Mouse (Mus musculus) midbrain, embryonic 10.5 days (tissue): ENCODE measurements at regions not wholly inside any gene's neighbourhood (a gene's known extent, or its start where the extent isn't known, plus 50 kb on each side); places are given as distances from the start of the nearest gene placed in this dataset.

Experiments used
- DNase-seq: peaks from one replicate; pipeline ENCODE4 v3.0.0-alpha.2; 2017; ENCODE audit warnings: low spot score
- H3K27ac ChIP-seq: fragments of 300-500 bp; sonication (generic); replicated peaks from 2 replicates; pipeline ENCODE4 v1.5.1; 2016; ENCODE audit warnings: mild to moderate bottlenecking
- H3K27me3 ChIP-seq: fragments of 300-500 bp; sonication (generic); 2 replicates; pipeline ENCODE4 v1.6.1; 2016; ENCODE audit warnings: low read depth, mild to moderate bottlenecking; ENCODE audit not compliant: poor library complexity, severe bottlenecking
- H3K36me3 ChIP-seq: fragments of 300-500 bp; sonication (generic); 2 replicates; pipeline ENCODE4 v1.6.1; 2016; ENCODE audit warnings: mild to moderate bottlenecking, moderate library complexity
- H3K4me1 ChIP-seq: fragments of 300-500 bp; sonication (generic); 2 replicates; pipeline ENCODE4 v1.6.1; 2016
- H3K4me3 ChIP-seq: fragments of 300-500 bp; sonication (generic); 2 replicates; pipeline ENCODE4 v1.5.1; 2016; ENCODE audit warnings: mild to moderate bottlenecking, moderate library complexity
- H3K9me3 ChIP-seq: fragments of 300-500 bp; sonication (generic); replicated peaks from 2 replicates; pipeline ENCODE4 v1.6.1; 2016; ENCODE audit warnings: mild to moderate bottlenecking
- WGBS: fragments of 180-500 bp; shearing (Covaris S2); methylation state at CpG from one replicate; pipeline ENCODE4 v1.1.7; 2016; 5-methylcytosine and 5-hydroxymethylcytosine counted together

DNA sequence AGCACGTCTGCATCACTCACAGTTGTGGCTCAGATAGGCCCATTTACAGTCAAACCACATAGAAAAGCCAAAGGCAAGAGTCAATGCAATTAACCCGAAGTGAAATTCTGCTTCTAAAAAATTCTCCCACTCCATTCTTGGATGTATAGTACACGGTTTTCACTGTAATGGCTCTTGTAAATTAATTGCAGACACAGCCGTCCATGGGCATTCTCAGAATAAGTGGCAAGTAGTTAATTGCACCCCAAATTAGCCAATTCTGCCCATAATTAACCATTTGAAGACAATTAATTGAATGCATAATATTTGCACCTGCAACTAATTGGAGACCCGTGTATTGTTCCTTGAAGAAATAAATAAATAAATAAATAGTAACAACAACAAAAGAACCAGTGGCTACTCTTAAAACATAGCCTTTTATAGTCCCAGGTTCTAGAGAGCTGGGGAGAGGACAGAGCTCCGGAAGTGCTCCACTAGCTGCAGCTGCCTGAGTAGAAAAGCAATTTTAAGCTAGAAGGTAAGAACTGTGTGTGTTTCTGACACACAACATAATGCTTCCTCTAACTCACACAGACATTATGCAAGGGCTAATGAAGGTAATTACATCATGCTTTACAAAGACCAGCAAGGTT, 266.2 kb downstream of the Sox11 start:
- WGBS: 90% methylated on average over 6 of the region's 6 CpGs
- no peaks in the 10 kb centered on the region for H3K36me3 ChIP-seq
- no peaks in the 10 kb centered on the region for H3K27me3 ChIP-seq
- H3K4me3 ChIP-seq: no peak overlapping the region
- peaks cover 13% of the 10 kb centered on the region for H3K4me1 ChIP-seq
- H3K27ac ChIP-seq: no peak overlapping the region
- H3K9me3 ChIP-seq: no peaks in the 10 kb centered on the region
- DNase-seq: no peak

DNA sequence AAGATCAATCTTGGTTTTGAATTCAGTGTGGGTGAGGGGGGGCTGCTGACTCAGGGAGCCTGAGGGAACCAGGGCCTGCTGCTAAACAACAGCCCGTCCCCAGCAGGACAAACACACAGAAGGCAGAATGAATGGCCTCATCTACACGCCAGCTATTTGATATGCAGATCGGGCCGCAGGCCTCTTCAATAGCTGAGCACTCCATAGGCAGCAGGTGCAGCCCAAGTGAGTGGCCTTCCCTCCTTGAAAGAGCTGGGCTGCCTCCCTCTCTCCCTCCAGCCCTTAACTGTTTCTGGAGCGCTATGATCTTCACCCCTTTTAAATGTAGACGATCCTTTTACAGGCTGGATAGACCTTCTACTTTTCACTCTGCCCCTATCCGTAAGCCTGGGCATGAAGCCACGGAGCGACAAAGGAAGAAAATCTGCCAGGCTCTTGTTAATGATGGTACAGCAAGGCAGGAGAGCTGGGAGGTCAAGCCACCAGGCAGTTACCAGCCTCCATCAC, 277.3 kb downstream of the Sox11 start:
- Histone ChIP-seq H3K27me3 (no peaks in the 10 kb centered on the region), H3K36me3 (no peaks in the 10 kb centered on the region), H3K4me1 (peaks cover 74% of the 10 kb centered on the region), H3K9me3 (no peaks in the 10 kb centered on the region), H3K27ac (peak overlapping the region; percentile 96), H3K4me3 (peak overlapping the region; percentile 44)
- peak; percentile 79 for DNase-seq
- 7% methylated on average over 9 of the region's 9 CpGs for WGBS

DNA sequence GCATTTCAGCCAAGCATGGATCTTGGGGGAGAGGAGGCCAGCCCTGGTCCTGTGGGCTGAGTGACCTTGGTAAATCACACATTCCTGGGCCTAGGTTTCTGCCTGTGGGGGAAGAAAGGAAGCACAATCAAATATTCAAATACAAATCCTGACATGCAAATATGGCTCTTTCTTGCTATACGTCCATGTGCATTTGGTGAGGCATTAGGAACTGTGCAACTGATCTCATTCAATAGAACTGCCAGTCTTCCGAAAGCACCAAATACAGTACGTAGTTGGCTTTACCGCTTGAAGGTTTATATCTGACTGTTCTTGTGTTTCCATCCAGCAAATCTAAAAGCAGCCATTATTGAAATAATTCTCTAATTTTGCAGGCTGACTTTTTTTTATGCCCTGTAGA, 278.9 kb downstream of the Sox11 start:
- H3K4me3 ChIP-seq: 0 out of 2 replicates have a peak overlapping the region, but pooled peaks have one; percentile 1
- H3K27ac ChIP-seq: peak overlapping the region; percentile 96
- peaks cover 88% of the 10 kb centered on the region for H3K4me1 ChIP-seq
- no peak for DNase-seq
- no peaks in the 10 kb centered on the region for H3K36me3 ChIP-seq
- 63% methylated on average over 4 of the region's 4 CpGs for WGBS
- H3K9me3 ChIP-seq: no peaks in the 10 kb centered on the region
- no peaks in the 10 kb centered on the region for H3K27me3 ChIP-seq

DNA sequence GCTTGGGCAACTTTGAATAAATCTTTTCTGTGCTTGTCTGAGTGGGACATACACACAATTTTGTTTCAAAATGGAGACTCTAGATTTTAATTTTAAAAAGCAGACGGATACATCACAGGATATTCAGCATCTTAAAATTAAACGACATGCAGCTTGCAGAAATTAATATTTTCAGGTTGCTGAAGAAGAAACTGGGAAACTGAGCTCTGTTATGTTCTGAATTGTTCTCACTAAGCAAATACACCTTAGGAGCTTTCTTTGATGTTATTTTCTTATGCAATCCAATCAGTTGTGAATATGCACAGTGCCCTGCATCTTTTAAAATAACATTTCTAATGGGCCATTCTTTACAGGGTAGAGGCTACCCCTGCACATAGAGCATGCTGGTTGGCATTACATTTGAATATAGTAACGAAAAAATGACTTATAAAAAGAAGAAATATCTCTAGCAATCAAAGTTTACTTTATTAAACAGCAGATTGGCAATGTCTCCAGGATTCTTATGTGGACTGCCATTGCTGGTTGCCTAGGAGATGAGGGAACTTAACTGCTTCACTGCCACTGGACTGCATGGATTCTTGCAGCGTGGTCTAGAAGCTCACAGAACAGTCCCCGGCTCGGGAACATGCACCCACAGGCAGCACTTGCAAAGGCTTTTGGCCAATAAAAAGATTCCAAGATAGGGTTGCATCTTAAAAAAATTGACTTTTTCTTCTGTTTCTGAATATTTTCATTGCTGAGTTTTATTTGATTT, 279.7 kb downstream of the Sox11 start:
- H3K4me3 ChIP-seq: peak overlapping the region; percentile 55
- 23% methylated on average over 6 of the region's 6 CpGs for WGBS
- H3K36me3 ChIP-seq: no peaks in the 10 kb centered on the region
- no peaks in the 10 kb centered on the region for H3K9me3 ChIP-seq
- H3K27me3 ChIP-seq: no peaks in the 10 kb centered on the region
- H3K27ac ChIP-seq: peak overlapping the region; percentile 96
- H3K4me1 ChIP-seq: peaks cover 96% of the 10 kb centered on the region
- DNase-seq: peak; percentile 65

DNA sequence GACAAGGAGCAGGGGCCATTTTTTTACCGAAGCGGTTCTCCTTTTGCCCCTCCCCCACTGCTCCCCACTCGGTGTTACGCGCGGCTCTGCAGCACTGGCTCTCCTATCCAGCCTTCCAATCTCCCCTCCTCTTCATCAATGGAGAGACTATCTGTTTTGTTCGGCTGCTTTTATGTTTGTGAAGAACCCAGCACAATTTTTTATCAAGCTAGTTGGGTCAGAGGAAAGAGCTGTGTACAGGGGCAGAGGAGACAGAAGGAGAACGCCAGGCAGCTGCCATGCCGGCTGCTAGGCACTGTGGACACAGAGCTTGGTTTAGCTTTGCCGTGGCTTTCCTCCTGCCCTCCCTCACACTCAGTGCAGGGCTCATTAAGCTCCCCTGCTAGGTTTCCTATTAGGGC, 280.3 kb downstream of the Sox11 start:
- no peaks in the 10 kb centered on the region for H3K36me3 ChIP-seq
- no peaks in the 10 kb centered on the region for H3K9me3 ChIP-seq
- H3K27ac ChIP-seq: peak overlapping the region; percentile 96
- H3K4me1 ChIP-seq: peaks cover 97% of the 10 kb centered on the region
- WGBS: 0% methylated on average over 10 of the region's 10 CpGs
- peak; percentile 78 for DNase-seq
- no peaks in the 10 kb centered on the region for H3K27me3 ChIP-seq
- H3K4me3 ChIP-seq: peak overlapping the region; percentile 55

DNA sequence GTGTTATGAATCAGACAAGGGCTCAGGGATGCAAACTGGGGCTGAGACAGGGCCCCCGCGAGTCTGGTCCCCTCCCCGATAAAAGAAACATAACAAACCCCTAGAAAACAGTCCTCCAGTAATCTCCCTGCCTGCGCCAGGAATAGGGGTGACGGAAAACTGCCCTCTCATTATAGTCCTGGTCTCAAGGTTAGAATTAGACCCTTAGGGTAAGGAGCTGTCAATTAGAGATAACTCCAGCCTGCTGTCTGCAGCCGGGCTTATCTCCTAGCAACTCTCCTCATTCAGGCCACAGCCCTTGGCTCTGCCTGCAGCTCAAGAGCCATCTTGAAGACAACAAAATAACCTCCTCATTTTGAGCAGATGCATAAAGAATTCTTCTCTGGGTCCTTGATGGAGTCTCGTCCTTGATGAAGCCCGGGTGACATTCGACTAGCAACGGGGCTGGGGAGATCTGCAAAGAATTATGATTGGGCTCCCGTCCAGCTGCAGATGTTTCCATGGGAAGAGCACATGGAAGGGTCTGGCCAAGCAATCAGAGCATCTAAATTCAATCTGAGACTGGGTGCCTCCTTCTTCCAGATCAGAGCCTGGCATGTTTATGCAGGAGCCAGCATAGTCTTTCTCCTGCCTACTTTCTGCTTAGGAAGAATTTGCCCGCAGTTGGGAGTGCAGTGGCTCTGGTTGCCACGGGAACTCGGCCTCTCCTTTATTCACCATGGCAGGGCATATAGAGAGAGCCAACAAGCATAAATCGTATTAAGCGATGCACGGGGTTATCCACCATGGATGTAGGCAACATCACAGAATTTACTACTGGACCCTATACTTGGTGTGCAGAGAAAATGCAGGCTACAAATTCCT, 281.2 kb downstream of the Sox11 start:
- Histone ChIP-seq H3K9me3 (no peaks in the 10 kb centered on the region), H3K36me3 (no peaks in the 10 kb centered on the region), H3K4me1 (peaks cover 89% of the 10 kb centered on the region), H3K27me3 (no peaks in the 10 kb centered on the region), H3K4me3 (peak overlapping the region; percentile 55), H3K27ac (peak overlapping the region; percentile 96)
- WGBS: 4% methylated on average over 17 of the region's 17 CpGs
- peak; percentile 79 for DNase-seq

GRCm38 (mm10) chr12:27059885-27060284, 282.5 kb downstream of the Sox11 start:
- 22% methylated on average over 4 of the region's 4 CpGs for WGBS
- DNase-seq: peak; percentile 74
- no peaks in the 10 kb centered on the region for H3K36me3 ChIP-seq
- peaks cover 83% of the 10 kb centered on the region for H3K4me1 ChIP-seq
- no peaks in the 10 kb centered on the region for H3K9me3 ChIP-seq
- H3K4me3 ChIP-seq: peak overlapping the region; percentile 55; the same call in 1 of the 2 replicates
- peak overlapping the region; percentile 96 for H3K27ac ChIP-seq
- H3K27me3 ChIP-seq: no peaks in the 10 kb centered on the region

GRCm38 (mm10) chr12:27054411-27054810, 288.0 kb downstream of the Sox11 start:
- Histone ChIP-seq H3K4me1 (peaks cover 30% of the 10 kb centered on the region), H3K9me3 (no peaks in the 10 kb centered on the region), H3K27me3 (no peaks in the 10 kb centered on the region), H3K4me3 (no peak overlapping the region), H3K27ac (peak overlapping the region; percentile 53), H3K36me3 (no peaks in the 10 kb centered on the region)
- DNase-seq: no peak
- 93% methylated on average over 4 of the region's 4 CpGs for WGBS

DNA sequence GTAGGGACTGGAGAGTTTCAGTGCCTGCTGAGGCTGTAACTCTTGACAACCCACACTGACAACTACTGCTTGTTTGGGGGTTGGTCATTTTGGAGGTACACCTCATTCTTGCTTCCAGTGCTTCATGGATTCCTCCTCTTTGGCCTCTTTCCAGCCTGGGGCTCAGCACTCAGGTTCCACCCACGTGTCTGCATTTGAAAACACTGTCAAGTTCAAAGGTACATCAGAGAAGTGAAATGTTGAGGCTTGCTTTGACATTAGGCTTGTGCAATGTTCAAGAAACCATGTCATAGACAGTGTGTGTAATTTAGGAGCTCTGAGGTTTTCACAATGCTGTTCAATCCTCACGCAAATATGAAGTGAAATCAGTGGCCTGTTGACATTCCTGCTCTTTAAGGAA, 304.5 kb downstream of the Sox11 start:
- WGBS: 80% methylated on average over 2 of the region's 2 CpGs
- H3K4me1 ChIP-seq: no peaks in the 10 kb centered on the region
- DNase-seq: no peak
- no peak overlapping the region for H3K27ac ChIP-seq
- no peaks in the 10 kb centered on the region for H3K9me3 ChIP-seq
- no peak overlapping the region for H3K4me3 ChIP-seq
- H3K27me3 ChIP-seq: no peaks in the 10 kb centered on the region
- H3K36me3 ChIP-seq: no peaks in the 10 kb centered on the region

- WGBS: 78% methylated on average over 4 of the region's 4 CpGs
- DNase-seq: no peak
- peak overlapping the region; percentile 71 for H3K27ac ChIP-seq
These were observed 322.6 kb downstream of the Sox11 start for GRCm38 (mm10) chr12:27019751-27020150.

DNA sequence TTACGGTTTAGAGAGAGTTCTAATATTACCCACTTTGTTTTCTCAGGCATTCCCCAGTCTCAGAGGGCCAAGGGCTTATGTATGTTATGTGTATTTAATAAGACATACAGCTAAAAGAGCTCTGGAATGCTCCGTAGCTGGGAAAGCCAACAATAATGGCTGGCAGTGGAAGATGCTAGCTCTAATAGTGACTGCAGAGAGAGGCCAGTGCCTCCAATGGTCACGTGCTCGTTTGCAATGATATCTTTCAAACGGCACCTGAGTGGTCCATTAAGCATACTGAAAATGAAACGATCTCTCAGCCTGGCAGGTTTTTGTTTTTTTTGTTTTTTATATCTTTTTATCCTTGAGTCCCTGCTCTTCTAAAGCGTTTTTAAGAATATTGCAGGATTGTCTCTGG, 324.0 kb downstream of the Sox11 start:
- Histone ChIP-seq H3K4me1 (peaks cover 23% of the 10 kb centered on the region), H3K4me3 (no peak overlapping the region), H3K27me3 (no peaks in the 10 kb centered on the region), H3K36me3 (no peaks in the 10 kb centered on the region), H3K27ac (peak overlapping the region; percentile 49; the same call in 1 of the 2 replicates), H3K9me3 (no peaks in the 10 kb centered on the region)
- no peak for DNase-seq
- 79% methylated on average over 7 of the region's 7 CpGs for WGBS

More at GRCm38 (mm10) chr12:27019751-27020150, 322.6 kb downstream of the Sox11 start:
- no peaks in the 10 kb centered on the region for H3K9me3 ChIP-seq
- H3K4me3 ChIP-seq: no peak overlapping the region
- no peaks in the 10 kb centered on the region for H3K36me3 ChIP-seq
- H3K27me3 ChIP-seq: no peaks in the 10 kb centered on the region
- peaks cover 23% of the 10 kb centered on the region for H3K4me1 ChIP-seq

GRCm38 (mm10) chr12:26999287-26999686, 343.1 kb downstream of the Sox11 start:
- H3K4me1 ChIP-seq: peaks cover 5% of the 10 kb centered on the region
- no peak for DNase-seq
- no peak overlapping the region for H3K27ac ChIP-seq
- H3K36me3 ChIP-seq: no peaks in the 10 kb centered on the region
- H3K9me3 ChIP-seq: no peaks in the 10 kb centered on the region
- H3K27me3 ChIP-seq: no peaks in the 10 kb centered on the region
- H3K4me3 ChIP-seq: no peak overlapping the region
